Mouse (Mus musculus) retina, embryonic 14.5 days (tissue): ENCODE data around the gene Apoa4.
A peak's percentile ranks its signal among the peaks of the same experiment; 100 is the strongest.

ENCODE experiments used
- DNase-seq: peaks from one replicate; pipeline ENCODE4 v3.0.0-alpha.2; 2015; ENCODE audit warnings: low spot score

Apoa4 gene

GRCm38 (mm10) chr9:46240526-46241153, at the start of gene Apoa4:
Gene Apoa4, plus strand, starts transcription at chr9:46240696.
- DNase-seq = no peak

- no peak for DNase-seq
Observed at GRCm38 (mm10) chr9:46191234-46191633, 49.3 kb upstream of the Apoa4 start.

GRCm38 (mm10) chr9:46191644-46192043, 48.9 kb upstream of the Apoa4 start:
- DNase-seq = peak; percentile 75

GRCm38 (mm10) chr9:46192642-46193041, 47.9 kb upstream of the Apoa4 start:
- DNase-seq = no peak

- no peak for DNase-seq
Observed at GRCm38 (mm10) chr9:46194809-46195208, 45.7 kb upstream of the Apoa4 start.

- DNase-seq = no peak
Observed at GRCm38 (mm10) chr9:46196699-46197169, 43.8 kb upstream of the Apoa4 start.

GRCm38 (mm10) chr9:46198461-46198860, 42.0 kb upstream of the Apoa4 start:
- DNase-seq = no peak

GRCm38 (mm10) chr9:46198936-46199335, 41.6 kb upstream of the Apoa4 start:
- no peak for DNase-seq

GRCm38 (mm10) chr9:46199609-46200008, 40.9 kb upstream of the Apoa4 start:
- DNase-seq = no peak

GRCm38 (mm10) chr9:46206834-46207500, 33.5 kb upstream of the Apoa4 start:
- DNase-seq = no peak

- DNase-seq = no peak
Observed at GRCm38 (mm10) chr9:46207501-46207869, 33.0 kb upstream of the Apoa4 start.

GRCm38 (mm10) chr9:46208401-46208974, 32.0 kb upstream of the Apoa4 start:
- no peak for DNase-seq

GRCm38 (mm10) chr9:46210473-46210872, 30.0 kb upstream of the Apoa4 start:
- no peak for DNase-seq

- no peak for DNase-seq
Observed at GRCm38 (mm10) chr9:46214276-46214675, 26.2 kb upstream of the Apoa4 start.

- no peak for DNase-seq
Observed at GRCm38 (mm10) chr9:46214946-46215337, 25.6 kb upstream of the Apoa4 start.

- no peak for DNase-seq
Observed at GRCm38 (mm10) chr9:46215338-46216322, 24.9 kb upstream of the Apoa4 start.

- DNase-seq = no peak
Observed at GRCm38 (mm10) chr9:46216744-46217470, 23.6 kb upstream of the Apoa4 start.

GRCm38 (mm10) chr9:46218176-46218575, 22.3 kb upstream of the Apoa4 start:
- DNase-seq = no peak

- DNase-seq = no peak
Observed at GRCm38 (mm10) chr9:46223090-46223489, 17.4 kb upstream of the Apoa4 start.

GRCm38 (mm10) chr9:46224101-46224500, 16.4 kb upstream of the Apoa4 start:
- no peak for DNase-seq

GRCm38 (mm10) chr9:46224945-46225660, 15.4 kb upstream of the Apoa4 start:
- DNase-seq = no peak
